Mouse (Mus musculus) cerebellum, postnatal 36 days (tissue): ENCODE results near the gene Suco.

Source experiments
- DNase-seq, 2 experiments: peaks; one replicate each; pipeline ENCODE4 v3.0.0; 2021 to 2022; ENCODE audit warnings: mixed read lengths in 2 of 2

Gene Suco

DNA sequence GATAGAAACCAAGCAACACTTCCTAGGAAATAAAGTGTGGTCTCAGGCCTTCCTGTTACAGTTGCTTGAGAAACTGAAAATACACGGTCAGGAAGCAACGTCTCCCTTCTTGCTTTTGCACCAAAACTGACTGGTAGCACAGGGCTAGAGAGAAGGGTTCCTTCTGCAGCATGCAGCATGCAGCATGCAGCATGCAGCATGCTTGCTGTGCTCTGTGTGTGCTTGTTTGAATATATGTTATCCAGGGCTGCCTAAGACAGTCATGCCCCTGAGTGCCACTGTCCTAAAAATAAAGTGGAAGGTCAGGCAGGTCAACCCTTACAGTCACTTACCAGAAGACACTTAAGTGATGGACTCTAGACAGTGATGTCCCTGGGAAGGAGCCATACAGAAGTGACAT, 17.6 kb upstream of the Suco start:
- no peak for DNase-seq

DNA sequence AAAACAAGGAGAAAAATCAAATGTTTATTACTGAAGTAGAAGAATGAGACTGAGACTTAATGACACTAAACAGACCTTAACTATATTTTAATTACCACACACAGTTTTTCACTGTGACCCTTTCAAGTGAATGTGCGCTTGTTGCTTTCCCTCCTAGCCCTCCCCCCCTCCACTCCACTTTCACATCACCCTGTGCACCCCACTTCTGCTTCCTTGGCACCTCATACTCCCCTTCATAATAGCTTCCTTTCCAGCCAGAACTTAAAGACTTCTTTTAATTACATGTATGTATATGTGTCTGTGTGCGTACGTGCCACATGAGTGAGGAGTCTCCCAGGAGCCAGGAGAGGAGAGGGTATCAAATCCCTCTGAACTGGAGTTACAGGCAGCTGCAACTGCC, 12.3 kb upstream of the Suco start:
- no peak for DNase-seq

DNA sequence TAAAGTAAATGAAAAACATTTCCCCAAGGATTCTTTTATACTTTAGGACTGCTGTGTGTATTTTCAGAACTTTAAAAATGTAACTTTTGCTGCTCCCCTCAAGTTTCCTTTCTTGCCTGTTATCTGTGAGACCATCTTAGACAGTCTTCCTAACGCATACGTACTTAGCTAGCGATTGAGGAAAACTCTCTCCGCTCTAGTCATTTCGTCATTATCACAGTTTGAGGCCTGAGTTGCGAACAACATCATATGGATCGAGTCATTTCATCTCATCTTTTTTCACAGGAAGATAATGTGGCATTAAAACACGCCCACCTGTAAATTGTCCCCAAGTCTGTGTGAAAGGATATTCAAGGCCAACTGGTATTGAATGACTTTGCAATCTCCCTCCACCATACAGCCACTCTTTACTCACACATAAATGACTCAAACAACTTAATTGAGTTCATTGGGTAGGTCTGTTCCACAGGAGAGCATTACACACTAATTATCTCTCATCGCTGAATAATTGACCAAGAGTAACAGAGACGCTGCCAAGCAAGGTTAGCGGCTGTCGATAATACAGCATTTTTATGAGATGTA, 11.3 kb upstream of the Suco start:
- DNase-seq = no peak

DNA sequence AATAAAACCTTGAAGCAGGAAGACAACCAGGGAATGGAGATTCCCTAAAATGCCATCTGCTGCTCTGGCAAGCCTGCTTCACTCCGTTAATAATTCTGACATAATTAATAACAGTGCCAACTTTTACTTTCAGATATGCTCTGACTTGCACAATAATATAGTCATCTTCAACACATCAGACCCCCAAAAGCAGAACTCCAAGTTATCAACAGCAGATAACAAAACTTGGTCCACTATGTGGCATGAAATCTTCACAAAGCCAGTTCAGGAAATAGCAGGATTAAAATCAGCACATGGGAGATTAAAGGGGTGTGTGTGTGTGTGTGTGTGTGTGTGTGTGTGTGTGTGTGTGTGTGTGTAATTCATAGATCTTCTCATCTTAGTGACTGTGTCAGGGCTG, 9.3 kb upstream of the Suco start:
- DNase-seq = no peak

DNA sequence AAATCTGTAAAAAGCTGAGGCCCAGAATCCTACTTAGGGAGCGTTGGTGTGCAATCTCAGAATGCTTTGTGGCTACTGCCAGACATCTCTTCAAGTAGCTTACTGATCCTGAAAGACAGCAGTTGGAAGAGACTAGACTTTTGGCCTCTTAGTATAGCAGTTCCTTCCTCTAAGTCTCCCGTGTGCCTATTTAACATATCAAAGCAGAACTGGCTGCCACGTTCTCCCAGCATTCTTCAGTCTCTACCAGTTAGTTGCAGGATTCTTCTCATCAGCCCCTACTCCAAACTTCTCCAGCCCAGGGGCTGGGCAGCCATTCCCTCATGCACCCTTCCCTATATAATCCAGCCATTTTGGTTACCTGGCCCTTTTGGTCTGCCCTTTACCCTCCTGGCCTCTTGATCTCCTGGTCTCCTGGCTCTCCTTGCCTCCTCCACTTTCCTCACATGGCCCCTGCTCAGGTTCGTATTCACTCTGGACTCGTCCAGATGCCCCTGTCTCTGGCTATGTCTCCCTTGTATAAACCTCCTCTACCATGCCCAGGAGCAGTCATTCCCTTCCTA, 1.2 kb upstream of the Suco start:
- DNase-seq = no peak

DNA sequence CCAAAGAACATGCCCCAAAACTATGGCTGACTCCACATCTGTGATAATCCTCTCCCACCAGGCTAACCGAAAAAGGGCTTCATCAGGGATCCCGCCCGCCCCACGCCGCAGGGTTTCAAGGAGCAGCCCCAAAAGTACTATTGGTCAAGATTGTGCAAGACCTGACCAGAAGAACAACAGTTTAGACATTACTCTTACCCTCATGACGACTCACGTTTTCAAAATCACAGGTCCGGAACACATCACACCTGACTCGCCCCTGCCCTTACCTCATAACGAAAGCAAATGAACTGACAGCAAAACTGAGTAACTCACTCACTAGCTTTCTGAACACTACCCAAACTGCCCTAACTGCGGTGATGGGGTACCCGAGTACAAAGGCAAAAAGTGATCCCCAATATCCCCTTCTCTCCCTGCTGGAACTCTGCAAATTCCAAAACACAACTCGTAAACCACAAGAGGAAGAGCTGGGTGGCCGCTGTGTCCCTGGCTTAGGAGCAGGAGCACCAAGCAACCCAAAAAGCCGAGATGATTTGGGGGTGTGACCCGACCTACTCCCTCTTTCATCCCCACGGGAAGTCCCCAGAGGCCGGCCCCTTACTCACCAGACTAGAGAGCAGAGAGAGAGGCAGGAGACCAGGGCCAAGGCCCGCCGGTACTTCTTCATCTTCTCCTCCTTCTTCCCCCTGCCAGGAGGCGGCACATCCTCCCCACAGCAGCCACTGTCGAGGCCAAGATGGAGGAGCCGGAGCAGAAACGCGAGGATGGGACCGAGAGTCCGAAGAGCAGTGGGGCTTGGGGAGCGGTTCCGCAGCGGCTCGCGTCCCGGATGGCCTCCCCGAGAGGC, 553 bp downstream of the Suco start:
- peak in 1 of 2 experiments; percentile 4 for DNase-seq

DNA sequence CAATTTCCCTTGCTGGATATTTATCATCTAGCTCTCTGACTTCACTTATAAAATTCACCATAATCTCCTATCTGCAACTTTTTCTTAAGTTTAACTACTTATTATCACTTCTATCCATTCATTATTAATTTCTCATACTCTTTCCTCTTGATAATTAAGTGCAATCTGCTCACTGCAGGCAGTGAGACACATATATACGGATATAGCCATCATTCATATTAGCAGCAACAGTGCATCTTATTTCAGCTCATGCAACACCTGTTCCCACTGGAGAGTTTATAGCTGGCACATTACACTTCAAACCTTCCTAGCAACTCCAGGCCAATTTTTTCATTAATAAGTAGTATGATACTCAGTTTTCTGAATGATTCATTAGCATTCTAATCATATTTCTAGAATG, 7.1 kb downstream of the Suco start:
- no peak for DNase-seq

DNA sequence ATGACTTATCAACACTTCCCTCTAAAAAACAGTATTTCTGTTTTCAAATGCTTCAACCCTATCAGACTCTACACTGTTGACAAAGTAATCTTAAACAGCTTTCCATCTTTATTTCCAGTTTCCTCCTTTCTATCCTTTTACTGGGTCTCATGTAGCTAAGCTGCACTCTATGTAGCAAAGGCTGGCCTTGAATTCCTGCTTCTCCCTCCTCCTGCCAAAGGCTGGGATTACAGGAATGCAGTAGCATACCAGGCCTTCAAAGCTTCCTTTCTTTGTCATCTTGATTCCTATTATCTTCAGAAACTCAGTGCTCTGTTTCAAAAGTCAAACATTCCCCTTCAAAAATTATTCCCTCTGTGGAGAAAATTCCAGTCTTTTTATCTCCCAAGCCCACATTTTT, 8.1 kb downstream of the Suco start:
- no peak for DNase-seq

DNA sequence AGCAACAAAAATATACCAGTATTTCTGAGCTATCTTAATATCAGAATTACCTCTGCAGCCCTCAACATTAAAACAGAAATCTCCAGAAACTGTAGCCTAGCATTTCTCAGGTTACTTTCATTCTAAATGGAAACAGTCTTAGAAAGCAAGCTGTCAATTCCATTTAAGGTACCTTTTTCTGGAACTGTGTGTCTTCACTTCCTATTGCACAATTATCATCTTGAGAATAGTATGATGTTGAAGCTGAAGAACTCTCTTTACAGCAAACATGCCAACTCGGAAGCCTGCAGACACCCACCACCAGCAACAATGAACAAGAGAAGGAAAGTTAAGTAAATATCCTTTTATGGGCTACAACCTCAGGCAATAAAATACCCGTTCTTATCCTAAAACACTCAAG, 12.7 kb downstream of the Suco start:
- no peak for DNase-seq

DNA sequence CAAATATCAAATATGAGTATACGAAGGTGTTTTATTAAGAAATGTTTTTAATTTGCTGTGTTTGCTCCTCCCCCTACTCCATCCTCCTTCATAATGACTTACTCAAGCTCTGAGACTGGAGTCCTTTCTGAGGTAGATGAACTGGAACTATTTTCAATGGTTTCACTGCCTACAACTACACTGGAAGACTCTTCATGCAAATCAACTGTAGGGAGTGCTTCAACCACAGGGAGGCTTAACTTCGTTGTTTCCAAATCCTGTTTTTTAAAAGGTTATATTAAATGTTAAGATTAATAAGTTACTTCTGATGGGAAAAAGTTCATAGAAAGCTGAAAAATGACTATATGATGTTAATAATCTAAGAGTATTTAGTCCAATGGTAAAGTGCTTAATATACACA, 17.2 kb downstream of the Suco start:
- DNase-seq = no peak

DNA sequence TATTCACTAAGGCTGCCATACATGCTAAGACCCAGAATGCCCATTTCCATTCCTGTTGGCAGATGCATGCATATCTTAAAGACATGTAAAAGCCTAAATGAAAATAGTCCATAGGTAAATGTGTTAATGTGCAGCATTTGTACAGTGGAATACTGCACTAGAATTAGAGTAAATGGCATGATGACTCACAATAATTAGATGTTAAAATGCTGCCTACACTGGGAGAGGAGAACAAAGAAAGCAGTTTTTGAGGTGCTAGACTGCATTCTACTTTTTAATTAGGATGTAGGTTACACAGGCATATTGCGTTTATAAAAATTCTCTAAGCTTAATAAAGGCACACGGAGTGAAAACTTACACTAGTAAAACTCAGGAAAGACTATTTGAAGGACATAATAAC, 49.8 kb downstream of the Suco start:
- DNase-seq = no peak

DNA sequence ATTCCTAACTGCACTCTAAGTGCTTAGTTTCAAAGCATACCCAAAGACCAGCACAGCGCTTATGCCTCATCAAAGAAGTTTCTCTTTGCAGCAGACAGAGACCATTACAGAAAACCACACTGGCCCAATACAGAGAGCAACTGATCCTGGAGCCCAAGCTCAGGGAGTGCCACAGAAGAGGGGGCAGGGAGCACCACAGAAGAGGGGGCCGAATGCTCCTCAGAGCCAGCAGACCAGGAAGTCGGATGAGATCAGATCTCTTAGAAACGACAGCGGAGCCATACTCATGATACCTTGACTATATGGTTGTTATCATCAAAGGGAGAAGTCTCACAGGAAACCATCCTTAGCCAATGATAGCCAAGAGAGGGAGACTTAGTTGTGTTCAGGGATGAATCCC, 67.1 kb downstream of the Suco start:
- no peak for DNase-seq

DNA sequence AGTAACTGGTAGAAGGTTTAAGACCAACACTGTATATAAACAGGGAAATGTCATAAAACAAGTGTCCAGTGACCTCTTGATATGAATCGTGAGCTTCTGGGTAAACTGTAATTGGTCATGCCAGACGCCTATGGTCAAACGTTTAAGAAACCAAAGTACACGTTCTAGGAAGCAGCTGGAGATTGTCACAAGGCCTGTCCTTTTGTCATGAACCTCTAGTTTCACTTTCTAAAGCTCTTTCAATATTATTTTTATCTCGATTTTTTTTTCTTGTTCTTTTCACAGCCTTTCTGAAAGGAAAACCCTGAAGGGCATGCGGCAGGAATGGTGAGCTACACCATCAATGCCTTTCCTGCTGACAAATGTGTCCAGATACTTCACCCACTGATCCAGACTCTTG, 67.5 kb downstream of the Suco start:
- no peak for DNase-seq

DNA sequence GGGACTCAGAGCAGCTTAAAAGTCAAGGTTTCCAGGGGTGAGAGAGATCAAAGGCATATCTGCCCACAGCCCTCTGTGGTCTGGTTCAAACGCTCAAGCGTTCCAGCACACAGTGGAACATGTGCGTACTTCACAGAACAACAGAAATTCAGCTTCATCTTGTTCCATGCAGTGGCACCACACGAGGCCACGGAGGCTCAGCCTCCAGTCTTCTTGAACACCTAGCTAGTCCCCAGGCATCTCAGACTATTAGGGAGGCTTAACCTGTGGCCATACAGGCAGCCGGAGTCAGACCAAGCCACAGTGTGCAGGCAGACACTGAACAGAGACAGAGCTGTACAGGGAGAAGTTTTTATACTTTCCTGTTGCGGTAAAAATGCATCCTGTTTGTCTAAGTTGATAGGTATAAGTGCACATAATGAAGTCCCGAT, 71.9 kb downstream of the Suco start:
- no peak for DNase-seq

DNA sequence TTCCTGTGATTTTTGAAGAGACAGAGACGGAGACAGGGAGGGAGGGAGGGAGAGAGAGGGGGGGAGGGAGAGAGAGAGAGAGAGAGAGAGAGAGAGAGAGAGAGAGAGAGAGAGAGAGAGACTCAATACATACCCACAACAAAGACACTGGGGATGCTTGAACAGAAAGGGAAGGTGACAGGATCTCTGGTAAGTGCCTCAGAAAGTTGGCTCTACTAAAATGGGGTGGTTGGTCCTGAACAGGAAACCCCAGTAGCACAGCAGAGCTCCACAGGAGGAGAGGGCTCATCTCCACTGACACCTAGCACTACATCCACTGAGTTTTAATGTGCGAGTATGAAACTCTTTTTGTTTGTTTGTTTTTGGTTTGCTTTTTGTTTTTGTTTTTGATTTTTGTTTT, 75.2 kb downstream of the Suco start:
- DNase-seq = no peak

DNA sequence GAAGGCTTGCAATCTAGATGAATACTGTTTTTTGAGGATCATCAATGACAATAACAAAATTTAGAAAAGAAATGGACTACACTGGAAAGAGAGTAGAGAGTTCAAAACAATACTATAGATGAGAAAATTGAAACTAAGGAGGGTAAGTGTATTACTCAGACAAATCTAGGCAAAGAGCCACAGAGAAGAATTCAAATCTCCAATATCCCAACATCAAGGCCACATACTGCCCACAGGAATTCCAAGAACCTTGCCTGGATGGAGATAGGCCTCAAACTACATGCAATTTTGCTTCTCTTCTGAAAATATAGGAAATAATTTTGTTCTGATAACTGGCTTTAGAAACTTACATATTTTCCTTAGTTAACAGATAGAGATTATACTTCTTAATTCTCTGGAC, 76.2 kb downstream of the Suco start:
- no peak for DNase-seq

DNA sequence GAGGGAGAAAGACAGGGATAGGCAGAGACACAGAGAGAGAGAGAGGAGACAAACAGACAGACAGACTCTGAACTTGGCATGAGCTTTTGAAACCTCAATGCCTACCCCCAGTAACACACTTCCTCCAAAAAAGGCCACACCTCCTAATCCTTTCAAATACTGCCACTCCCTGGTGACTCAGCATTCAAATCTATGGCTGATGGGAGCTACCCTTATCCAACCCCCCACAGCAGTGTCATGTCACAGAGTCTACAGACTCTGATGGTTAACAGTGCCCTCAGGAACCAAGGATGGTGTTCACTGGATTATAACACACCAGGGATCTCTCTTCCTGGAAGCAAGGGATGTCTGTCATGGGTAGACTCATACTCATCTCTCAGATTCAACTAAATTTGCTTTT, 76.7 kb downstream of the Suco start:
- DNase-seq = no peak

DNA sequence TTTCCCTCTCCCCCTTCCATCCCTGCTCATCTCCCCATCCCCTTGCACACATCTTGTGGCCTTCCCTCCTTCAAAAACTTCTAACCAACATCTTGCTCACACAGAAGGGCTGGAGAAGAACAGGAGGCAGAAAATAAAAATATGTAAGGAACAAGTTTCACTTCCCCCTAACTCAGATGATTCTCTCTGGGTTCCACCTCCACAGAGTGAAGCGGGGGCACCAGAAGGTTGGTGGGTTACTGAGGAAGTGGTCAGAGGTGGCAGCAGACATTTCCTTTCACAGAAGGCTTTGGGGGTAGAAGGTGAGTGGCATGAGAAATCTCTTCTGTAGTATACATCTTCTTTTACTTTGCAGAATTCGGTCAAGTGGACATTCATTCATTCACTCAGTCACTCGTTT, 77.6 kb downstream of the Suco start:
- no peak for DNase-seq

DNA sequence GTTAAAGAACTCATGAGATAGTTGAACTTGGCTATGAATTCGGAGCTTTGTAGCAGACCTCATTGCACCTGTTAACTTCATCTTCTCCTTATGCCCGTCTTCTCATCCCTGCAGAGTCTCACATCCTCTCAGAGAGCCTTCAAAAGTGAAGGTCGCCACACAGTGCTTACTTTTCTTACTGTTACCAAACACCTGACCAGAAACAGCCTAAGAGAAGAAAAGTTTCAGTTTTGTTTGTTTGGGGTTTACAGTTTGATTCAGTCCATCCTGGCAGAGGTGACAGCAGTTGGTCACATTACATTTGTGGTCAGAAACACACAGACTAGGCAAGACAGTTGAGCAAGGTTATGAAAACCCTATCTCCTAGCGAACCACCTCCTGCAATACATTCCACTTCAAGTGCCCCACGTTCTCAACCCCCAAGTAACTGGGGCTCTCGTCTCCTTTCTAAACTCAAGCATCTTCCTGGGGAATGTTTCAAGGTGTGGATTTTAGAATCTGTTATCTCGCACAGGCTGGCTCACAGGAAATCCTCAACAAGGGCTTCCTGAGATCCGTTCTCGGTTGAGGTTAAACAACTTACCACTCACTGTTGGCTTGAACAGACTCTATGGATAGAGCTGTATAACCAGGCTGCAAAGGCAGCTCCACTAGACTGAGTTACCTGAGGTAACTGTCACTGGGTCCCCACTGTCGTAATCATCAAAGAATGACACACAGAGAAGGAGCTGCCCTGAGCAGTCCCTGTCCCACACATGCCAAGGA, 81.9 kb downstream of the Suco start:
- DNase-seq = no peak

DNA sequence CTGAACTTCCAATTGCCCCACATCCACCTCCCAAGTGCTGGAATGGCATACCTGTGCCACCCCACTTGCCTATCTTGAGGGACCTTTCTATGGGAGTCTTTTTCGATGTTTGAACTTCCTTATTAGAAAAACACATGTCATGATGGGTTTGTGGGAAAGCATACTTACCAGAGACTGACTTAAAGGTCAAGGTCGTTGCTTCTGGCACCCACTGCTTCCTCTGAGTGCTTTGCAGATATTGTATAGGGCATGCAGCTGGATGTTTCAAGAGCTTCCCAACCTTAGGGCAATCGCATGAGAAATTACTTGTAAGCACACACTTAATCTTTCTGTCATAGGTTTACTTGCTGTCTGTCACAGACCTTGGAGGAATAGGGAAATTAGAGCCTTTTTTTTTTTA, 83.2 kb downstream of the Suco start:
- DNase-seq = no peak

DNA sequence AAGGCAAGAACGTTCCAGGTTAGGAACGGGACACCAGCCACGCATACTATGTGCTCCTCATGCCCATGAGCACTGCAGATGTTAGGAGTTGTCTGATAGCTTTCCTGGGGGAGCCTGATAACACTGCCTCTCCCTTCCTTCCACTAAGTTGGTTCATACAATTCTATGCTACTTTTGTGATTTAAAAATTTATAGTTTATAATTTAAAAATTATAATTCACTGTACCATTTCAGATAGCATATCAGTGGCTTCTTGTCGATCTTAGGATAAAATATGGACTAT, 83.9 kb downstream of the Suco start:
- DNase-seq = no peak

DNA sequence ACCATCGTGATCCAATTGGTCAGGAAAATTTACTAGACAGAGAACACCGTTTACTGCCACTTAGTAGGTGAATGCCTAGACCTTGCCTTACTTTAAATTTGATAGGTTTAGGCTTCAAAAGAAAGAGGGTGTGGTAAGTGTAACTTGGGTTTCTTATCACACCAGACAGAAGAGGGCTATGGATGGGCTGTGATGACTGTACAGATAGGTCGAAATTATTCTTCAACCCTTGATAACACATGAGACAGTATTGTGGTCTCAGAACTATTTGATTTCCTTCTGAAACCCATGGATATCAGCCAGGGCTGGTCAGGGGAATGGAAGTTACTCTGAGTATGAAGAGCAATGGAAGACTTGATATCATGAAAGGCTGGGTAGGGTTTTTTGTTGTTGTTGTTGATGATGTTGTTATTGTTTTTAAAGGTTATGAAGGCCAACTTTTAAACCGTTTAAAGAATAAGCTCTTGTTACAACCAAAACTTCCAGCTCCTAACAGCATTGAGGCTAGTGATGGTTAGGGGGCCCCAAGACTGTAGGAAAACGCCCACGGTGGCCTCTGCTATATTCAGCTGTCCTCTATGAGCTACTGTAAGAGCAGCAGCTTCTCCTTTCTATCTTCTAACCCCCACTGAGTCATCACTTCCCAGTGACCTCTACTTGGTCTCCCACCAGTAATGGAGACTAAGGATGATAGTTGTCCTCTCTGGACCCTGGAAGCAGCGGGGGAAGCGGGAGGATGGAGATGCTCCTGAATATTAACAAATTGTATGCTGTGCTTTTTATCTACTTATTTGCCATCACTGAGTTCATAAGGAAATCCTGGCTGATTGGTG, 84.4 kb downstream of the Suco start:
- DNase-seq = no peak

DNA sequence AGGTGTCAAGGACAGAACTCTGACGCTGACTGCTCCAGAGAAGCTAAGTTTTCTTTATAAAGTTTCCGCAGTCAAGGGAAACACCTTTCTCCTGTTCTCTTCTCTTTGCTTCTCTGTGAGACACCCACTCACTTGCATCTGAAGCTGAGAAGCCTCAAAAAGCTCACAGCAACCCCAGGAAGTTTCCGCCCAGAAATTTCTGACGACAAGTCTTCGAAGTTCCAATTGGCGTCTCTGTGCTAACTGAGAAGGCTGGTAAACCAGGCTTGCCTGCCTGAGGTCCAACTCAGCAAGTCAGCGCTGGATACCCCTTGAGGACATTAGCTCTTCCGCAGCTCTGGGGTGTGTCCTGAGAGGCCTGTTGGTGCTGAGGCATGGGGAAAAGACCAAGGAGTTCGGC, 88.1 kb downstream of the Suco start, which contains the start of gene Fasl:
Gene Fasl, minus strand, starts transcription at position 157 of the 400 bp plus-strand sequence.
- DNase-seq = no peak
